Mouse (Mus musculus) heart, postnatal 10 days (tissue): ENCODE measurements around the gene Tmprss6. TPM values are rescaled to one million over a fixed set of nuclear protein-coding genes. Genes with fewer than 3 reads are reported as not detected.

ENCODE experiments used
- total RNA-seq, 2 experiments: library from RNA; stranded (reverse); gene quantifications; 2 replicates each; pipeline ENCODE4 v1.2.3; 2021

Gene Tmprss6
- total RNA-seq, 2 experiments from 2014 or later, result 0.10 to 0.45 TPM

Other genes starting within 250 kb of the Tmprss6 start
- 1 to 10 TPM; 2.0 to 2.6 TPM for gene Ncf4, start 223.8 kb downstream of the Tmprss6 start, total RNA-seq
- 1 to 10 TPM; 1.3 to 1.6 TPM for gene Csf2rb2, start 162.9 kb downstream of the Tmprss6 start, total RNA-seq
- 1 to 10 TPM; 2.2 to 2.7 TPM for gene Csf2rb, start 142.9 kb downstream of the Tmprss6 start, total RNA-seq
- not detected for gene Tex33, start 72.7 kb downstream of the Tmprss6 start, total RNA-seq
- gene Tst, start 62.7 kb downstream of the Tmprss6 start, total RNA-seq, result 10 to 100 TPM; 14.4 to 16.4 TPM
- gene Mpst, start 62.2 kb downstream of the Tmprss6 start, total RNA-seq, result 10 to 100 TPM; 26.0 to 26.3 TPM
- gene Kctd17, start 40.1 kb downstream of the Tmprss6 start, total RNA-seq, result 10 to 100 TPM; 80.7 TPM
- under 1 TPM; 0.20 to 0.26 TPM for gene Il2rb, start 26.6 kb upstream of the Tmprss6 start, total RNA-seq
- 10 to 100 TPM; 89.5 to 98.7 TPM for gene C1qtnf6, start 62.8 kb upstream of the Tmprss6 start, total RNA-seq
- gene Sstr3, start 76.1 kb upstream of the Tmprss6 start, total RNA-seq, result under 1 TPM in 1 of 2 experiments, not detected in 1; 0.20 TPM
- 1 to 10 TPM; 4.6 to 4.7 TPM for gene Rac2, start 104.1 kb upstream of the Tmprss6 start, total RNA-seq
- gene Cyth4, start 128.4 kb upstream of the Tmprss6 start, total RNA-seq, result 1 to 10 TPM; 4.8 to 6.9 TPM